Mouse (Mus musculus) kidney, adult 2 months (tissue): Measurements from ENCODE around the gene D430041D05Rik.

ENCODE experiments used
- CTCF ChIP-seq: fragments of 200-500 bp; conservative IDR thresholded peaks from 2 replicates; pipeline ENCODE4 v1.5.1; 2011; ENCODE audit warnings: low read depth, mild to moderate bottlenecking, control low read depth, low read length, moderate library complexity, mixed read lengths; ENCODE audit not compliant: insufficient read depth, insufficient read length
- POLR2A ChIP-seq: fragments of 200-500 bp; IDR thresholded peaks from one replicate; pipeline ENCODE4 v1.6.1; 2011; ENCODE audit warnings: low read depth, low read length, control low read depth

- TF ChIP-seq CTCF (no peak), POLR2A (no peak)
Measured at GRCm38 (mm10) chr2:104446016-104446415, 35.2 kb upstream of the D430041D05Rik start.
